Mouse (Mus musculus) spleen, postnatal 4 days (tissue): ENCODE measurements around the gene Kif22.

Experiments used
- DNase-seq, 2 experiments: peaks; one replicate each; pipeline ENCODE4 v3.0.0; 2022; ENCODE audit warnings: low spot score in 2 of 2

Kif22 gene

GRCm38 (mm10) chr7:126984667-126985444, 57.4 kb downstream of the Kif22 start:
- DNase-seq, result no peak

GRCm38 (mm10) chr7:126983113-126983512, 59.2 kb downstream of the Kif22 start:
- no peak for DNase-seq

GRCm38 (mm10) chr7:126982054-126982453, 60.2 kb downstream of the Kif22 start:
- no peak for DNase-seq

- DNase-seq, result no peak
Observed at GRCm38 (mm10) chr7:126981601-126982000, 60.7 kb downstream of the Kif22 start.

DNA sequence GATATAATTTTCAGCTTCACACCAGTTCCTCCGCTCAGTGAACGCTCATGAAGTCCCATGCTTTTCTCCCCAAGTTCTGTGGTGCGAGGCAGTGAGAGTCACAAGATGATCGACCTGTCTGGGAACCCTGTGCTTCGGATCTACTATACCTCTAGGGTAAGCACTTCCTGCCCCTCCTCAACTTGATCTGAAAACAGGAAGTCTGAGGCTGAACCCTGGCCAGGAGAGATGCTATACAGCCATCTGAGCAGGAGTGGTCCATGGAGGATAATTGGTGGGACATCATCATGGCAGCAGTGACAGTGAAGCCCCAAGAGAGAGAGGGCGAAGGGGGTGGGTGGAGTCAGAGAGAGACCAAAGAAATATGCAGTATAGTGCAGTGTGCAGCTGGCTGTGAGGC, 63.4 kb downstream of the Kif22 start:
- no peak for DNase-seq
